Mouse (Mus musculus) kidney, adult 18-20 months (tissue): ENCODE results near the gene Acly.

Experiments
- DNase-seq: peaks from one replicate; pipeline ENCODE4 v3.0.0; 2021

Gene Acly

DNA sequence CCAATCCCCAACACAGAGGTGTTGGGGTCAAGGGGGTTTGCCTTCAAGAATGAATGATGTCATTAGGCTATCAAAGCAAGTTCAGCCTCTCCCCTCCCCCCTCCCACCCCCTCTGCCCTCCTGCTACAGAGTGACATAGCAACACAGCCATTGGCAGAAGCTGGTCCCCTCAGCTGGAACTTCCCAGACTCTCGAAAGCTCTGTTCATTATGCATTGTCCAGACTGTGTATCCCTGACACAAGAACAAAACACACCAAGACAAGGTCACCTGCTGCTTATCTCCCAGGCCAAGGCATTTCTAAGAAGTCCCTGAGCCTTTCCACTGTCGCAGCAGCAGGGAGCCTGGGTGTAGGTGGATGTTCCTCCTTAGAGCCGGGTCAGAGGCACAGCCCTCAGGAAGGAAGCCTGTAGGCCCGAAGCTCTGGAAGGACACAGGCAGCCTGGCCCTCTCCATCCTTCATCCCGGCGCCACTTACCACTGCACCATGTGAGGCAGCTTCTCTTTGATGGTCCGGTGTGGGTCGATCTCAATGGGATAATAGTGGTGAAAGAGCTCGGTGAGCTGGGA lies 92.0 kb downstream of the Acly start:
- DNase-seq, result no peak

DNA sequence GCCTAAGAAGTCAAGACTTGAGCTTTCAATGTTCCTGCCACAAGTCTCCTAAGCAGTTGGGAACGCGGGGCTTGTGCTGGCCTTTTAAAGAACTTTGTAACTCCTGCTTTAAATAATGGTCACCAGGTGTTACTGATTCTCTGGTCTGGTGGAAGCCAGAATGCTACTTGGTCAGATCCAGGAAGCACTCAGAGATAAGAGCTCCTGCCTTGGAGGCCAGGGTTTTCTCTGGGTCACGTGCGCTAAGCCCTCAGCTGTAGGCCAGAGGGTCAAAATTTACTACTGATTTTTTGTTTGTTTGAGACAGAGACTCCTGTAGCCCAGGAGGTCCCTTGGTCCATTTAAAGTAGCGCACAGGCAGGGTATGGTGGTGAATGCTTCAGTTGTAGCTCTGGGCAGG lies 95.8 kb downstream of the Acly start:
- no peak for DNase-seq

DNA sequence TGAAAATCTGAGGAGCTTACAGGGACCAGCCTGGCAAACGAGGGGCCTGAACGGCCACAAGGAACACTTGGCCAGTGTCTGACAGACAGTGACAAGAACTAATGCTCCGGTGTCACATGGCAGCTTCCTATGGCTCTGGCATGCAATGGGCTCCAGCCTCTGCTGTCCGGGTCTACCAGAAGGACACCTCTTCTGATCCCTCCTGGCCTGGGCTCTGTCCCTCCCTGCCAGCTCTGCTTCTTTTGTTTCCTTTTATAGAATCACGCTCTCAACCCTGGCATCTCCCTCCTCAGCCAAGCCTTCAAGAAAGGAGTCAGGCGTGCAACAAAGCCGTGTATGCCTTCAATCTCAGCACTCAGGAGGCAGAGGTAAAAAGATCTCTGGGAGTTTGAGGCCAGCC lies 97.7 kb downstream of the Acly start:
- DNase-seq, result no peak

DNA sequence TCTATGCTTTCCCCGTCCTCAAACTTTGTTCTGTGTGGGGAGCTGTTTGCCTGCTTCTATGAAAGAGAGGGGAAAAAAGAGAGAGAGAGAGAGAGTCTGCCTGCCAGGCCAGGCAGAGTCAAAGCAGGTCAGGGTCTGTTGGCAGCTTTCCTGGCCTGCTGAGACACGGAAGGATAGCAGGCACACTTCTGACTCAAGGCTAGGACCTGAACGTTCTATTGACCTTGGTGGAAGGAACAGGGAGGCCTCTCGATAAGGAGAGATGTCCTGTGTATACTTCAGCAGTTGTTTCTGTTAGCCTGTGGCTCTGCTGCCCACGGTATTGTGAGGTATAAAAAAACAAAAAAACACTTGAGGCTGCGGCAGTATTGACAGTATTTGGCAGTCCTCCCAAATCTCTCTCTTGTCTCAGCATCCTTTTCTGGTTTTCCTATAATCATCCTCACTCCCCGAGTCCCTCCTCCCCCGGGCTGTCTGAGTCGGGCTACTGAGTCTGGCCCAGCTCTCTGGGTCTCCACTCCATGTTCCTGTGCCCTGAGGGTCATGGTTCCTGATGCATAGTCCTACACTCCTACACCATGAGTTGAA lies 99.1 kb downstream of the Acly start:
- DNase-seq, result no peak

DNA sequence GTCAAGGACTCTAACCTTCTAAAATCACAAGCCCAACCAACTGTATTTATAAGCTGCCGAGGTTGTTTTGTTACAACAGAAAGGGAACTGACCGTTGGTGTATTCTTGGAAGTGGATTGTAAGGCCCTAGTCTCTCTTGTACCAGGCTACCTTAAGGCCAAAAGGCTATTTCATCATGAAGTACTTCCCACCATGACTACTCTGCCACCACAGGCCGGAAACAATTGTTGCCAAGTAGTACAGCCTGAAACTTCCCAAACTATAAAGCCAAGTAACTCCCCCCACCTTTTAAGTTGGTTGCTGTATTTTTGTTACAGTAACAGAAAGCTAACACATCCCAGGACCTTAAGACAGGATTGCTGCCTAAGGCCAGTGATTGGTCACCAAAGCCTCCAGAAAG lies 101.0 kb downstream of the Acly start:
- no peak for DNase-seq
